Mouse (Mus musculus): Measurements from ENCODE around the gene Ercc4.

Gene Ercc4

GRCm38 (mm10) chr16:13147810-13148555 is 38.5 kb downstream of the Ercc4 start:
- DNase-seq (ENCODE audit: low read depth, low spot score): no peak

GRCm38 (mm10) chr16:13149950-13150349 is 40.5 kb downstream of the Ercc4 start:
- DNase-seq (ENCODE audit: low read depth, low spot score): no peak

- no peak for DNase-seq (ENCODE audit: low read depth, low spot score)
These were observed 41.3 kb downstream of the Ercc4 start for GRCm38 (mm10) chr16:13150790-13151189.

- DNase-seq (ENCODE audit: low read depth, low spot score): no peak
These were observed 43.0 kb downstream of the Ercc4 start for GRCm38 (mm10) chr16:13152475-13152874.

- no peak for DNase-seq (ENCODE audit: low read depth, low spot score)
These were observed 43.7 kb downstream of the Ercc4 start for GRCm38 (mm10) chr16:13153215-13153614.

- DNase-seq (ENCODE audit: low read depth, low spot score): no peak
These were observed 44.9 kb downstream of the Ercc4 start for GRCm38 (mm10) chr16:13154352-13154751.

- peak; percentile 19 for DNase-seq (ENCODE audit: low read depth, low spot score)
These were observed 47.8 kb downstream of the Ercc4 start for GRCm38 (mm10) chr16:13157314-13157713.

- peak; percentile 31 for DNase-seq (ENCODE audit: low read depth, low spot score)
These were observed 48.7 kb downstream of the Ercc4 start for GRCm38 (mm10) chr16:13158153-13158670.

GRCm38 (mm10) chr16:13158906-13159889 is 49.7 kb downstream of the Ercc4 start:
- DNase-seq (ENCODE audit: low read depth, low spot score): peak; percentile 83

- DNase-seq (ENCODE audit: low read depth, low spot score): peak; percentile 100
These were observed 50.6 kb downstream of the Ercc4 start for GRCm38 (mm10) chr16:13159927-13160644.

GRCm38 (mm10) chr16:13161516-13161915 is 52.0 kb downstream of the Ercc4 start:
- DNase-seq (ENCODE audit: low read depth, low spot score): no peak

GRCm38 (mm10) chr16:13167731-13168130 is 58.2 kb downstream of the Ercc4 start:
- no peak for DNase-seq (ENCODE audit: low read depth, low spot score)

- no peak for DNase-seq (ENCODE audit: low read depth, low spot score)
These were observed 63.7 kb downstream of the Ercc4 start for GRCm38 (mm10) chr16:13173055-13173742.

- no peak for DNase-seq (ENCODE audit: low read depth, low spot score)
These were observed 73.0 kb downstream of the Ercc4 start for GRCm38 (mm10) chr16:13182526-13182925.

GRCm38 (mm10) chr16:13183182-13183742 is 73.8 kb downstream of the Ercc4 start:
- no peak for DNase-seq (ENCODE audit: low read depth, low spot score)

- DNase-seq (ENCODE audit: low read depth, low spot score): no peak
These were observed 74.9 kb downstream of the Ercc4 start for GRCm38 (mm10) chr16:13184381-13184780.

GRCm38 (mm10) chr16:13189430-13190107 is 80.1 kb downstream of the Ercc4 start:
- no peak for DNase-seq (ENCODE audit: low read depth, low spot score)

GRCm38 (mm10) chr16:13190471-13190870 is 81.0 kb downstream of the Ercc4 start:
- no peak for DNase-seq (ENCODE audit: low read depth, low spot score)

- DNase-seq (ENCODE audit: low read depth, low spot score): no peak
These were observed 81.7 kb downstream of the Ercc4 start for GRCm38 (mm10) chr16:13191166-13191565.

GRCm38 (mm10) chr16:13193663-13194071 is 84.2 kb downstream of the Ercc4 start:
- DNase-seq (ENCODE audit: low read depth, low spot score): no peak
